Mouse (Mus musculus): ENCODE data around the gene 4930415O20Rik.
A peak's percentile ranks its signal among the peaks of the same experiment; 100 is the strongest.

The 4930415O20Rik gene

DNA sequence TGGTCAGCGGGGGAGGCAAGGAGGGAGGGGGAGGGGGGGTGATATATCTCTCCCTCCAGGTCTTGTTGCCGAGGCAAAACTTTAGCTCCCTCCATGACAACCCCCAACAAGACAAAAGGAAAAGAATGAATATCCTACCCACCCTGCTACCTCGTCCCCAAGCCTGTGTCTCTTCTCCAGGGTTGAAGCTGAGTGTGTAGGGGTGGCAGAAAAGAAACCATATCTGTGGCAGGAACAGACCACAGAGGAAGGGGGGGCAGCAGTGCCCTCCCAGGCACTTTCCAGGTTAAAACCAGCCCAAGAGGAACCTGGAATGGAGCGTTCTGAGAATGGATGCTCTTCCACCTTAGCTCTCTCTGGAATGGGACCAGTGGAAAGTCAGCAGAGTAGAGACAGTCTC lies 59.7 kb downstream of the 4930415O20Rik start, which contains the start of gene Cacnb3:
Gene Cacnb3 (plus strand): TSS at position 301 of the 400 bp plus-strand sequence.
- no peak for DNase-seq (ENCODE audit: low read depth, low spot score)

DNA sequence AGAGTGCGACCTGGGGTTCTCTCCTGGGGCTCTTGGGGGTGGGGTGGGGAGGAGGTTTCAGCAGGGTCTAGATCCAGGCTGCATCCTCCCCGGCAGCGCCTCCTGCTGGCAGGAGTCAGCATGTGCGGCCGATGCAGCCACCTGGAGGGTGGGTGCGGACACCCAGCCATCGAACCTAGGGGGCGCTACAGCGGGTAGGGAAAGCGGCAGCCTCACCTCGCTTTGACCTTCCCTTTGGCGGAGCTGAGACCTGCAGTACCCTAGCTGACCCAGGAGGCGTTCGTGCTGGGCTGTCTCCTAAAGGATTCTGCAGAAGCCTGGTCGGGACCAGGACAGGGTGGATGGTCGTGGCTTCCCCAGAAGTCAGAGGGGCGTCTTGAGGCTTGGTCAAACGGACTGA lies 60.7 kb downstream of the 4930415O20Rik start:
- peak; percentile 34 for DNase-seq (ENCODE audit: low read depth, low spot score)

DNA sequence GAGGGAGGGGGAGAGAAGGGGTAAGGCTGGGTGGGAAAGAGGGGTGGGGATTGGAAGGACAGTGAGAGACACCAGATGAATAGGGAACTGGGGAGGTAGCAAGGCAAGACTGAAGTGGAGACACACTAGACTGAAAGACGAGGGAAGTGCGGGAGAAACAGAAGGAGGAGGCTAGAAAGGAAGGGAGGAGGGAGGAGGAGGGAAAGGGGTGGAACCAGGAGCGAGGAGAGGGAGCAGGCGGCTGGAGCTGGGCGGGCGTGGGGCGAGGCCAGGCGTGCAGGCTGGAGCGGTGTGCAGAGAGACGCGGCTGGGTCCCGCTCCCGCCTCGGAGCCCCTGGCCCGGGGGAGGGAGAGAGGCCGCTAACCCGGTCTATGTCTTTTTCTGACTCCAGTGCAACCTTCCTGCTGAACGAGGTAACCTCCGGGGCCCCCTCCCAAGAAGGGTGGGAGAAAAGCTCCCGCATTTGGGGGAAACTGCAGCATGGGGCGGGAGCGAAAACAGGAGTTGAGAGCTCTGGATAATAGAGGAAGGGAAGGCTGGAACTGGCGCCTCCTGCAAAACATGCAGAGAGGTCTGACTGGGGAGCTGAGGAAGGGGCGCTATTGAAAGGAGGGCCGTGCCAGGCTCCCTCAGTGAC lies 61.4 kb downstream of the 4930415O20Rik start:
- DNase-seq (ENCODE audit: low read depth, low spot score), result no peak

DNA sequence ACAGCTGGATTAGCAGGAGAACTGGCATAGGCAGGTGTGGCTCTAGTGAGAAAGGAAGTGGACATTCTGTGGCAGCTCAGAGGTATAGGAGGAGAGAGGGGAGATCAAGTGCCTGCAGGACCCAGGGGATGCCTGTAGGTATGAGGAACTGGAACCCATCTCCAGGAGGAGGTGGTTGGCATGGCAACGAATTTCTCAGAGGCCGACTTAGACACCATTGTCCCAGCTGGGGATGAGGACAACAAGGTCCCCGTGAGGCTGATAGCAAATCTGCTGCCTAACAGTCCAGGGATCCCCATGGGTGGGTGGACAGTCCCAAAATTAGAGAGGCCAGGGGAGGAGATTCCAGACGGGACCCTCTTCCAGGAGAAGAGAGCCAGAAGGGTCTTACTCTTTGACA lies 62.1 kb downstream of the 4930415O20Rik start:
- no peak for DNase-seq (ENCODE audit: low read depth, low spot score)

DNA sequence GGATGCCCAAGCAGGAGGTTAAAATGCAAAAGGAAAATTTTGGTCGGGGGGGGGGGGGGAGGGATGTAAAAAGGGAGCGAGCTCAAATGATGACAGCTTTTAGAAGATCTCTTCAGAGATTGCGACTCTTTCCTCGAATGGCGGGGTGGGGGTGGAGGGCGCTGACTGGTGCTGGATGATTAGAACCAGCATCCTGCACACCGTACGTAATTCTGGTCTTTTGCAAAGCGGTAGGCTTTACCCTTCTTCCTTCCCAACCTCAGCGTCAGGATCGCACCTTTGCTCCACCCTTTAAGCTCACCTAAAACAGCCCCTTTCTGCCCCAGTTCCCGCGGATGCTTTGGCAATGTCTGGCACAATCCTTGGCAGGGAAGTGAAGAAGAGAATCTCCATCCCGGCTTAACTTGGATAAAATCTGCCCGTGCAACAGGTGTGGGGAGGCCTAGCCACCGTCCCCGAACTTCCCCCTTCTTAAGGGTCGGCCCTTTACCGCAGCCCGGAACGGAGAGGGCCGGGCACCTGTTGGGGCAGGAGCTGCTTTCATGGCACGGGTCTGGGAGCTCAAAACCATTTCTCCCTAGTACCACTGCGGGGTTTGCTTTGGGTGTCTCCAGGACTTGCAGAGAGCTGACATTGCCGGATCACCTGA lies 63.1 kb downstream of the 4930415O20Rik start:
- DNase-seq (ENCODE audit: low read depth, low spot score), result no peak

DNA sequence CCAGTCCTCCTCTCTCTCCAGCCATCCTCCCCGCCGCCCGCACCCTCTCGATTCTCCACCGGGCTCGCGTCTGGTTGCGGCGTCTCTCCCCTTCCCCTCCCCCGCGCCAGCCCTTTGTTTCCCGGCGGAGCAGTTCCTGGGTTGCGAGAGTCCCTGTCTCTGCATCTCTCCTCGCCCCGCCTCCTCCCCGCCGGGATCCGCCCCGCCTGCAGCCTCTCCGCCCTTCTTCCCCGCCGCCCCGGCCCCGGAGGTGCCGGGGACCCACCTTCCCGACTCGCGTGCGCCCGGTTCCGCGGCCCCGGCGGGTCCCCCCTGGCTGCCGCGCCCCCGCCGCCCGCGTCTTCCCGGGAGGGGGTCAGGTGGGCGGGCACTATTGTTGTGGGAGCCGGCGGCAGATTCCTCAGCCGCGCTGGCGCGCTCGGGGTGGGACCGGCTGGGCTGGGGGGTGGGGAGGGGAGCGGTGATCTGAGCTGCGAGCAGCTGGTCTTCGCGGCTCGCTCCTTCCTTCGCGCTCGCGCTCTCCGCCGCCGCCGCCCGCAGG lies 63.8 kb downstream of the 4930415O20Rik start:
- DNase-seq (ENCODE audit: low read depth, low spot score), result no peak

DNA sequence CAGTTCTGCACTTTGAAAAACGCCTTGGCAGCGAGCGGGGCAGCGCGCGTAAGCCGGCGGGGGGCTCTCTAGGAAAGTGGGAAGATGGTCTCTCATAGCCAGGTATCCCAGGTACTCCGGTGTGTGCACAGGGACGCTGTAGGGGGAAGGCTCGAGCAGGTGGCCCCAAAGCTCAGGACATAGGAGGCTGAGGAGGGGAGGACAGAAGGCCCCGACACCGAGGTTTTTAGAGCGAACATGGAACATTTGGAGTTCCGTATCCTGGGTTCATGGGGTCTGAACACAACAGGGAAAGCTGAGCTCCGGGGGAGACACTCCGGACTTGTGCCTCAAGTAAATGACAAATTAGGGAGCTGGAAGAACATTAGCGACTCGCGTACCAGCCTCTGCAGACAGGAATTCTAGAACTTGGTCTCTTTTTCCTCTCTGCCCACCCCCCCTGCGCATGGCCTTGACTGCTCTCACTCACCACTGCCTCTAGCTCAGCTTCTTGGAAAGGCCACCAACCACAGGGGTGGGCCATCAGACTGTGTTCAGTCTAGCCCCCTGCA lies 64.6 kb downstream of the 4930415O20Rik start:
- no peak for DNase-seq (ENCODE audit: low read depth, low spot score)

DNA sequence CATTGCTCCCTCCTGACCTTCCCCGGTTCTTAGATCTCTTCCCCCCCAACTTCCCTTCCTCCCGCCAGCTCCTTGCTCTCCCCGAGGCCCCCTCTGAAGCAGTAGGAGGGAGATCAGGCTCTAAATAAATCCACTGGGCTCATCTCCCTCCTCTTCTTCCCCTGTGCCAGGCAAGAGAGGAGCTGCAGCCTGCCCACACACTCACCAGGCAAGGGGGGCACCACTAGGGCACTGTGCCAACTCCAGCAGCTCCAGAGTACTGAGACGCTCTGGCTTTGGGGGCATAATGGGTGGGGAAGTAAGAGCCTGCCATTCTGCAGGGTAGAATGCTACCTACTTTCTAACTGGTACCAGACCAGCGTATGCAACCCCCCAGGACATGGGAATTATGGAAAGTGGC lies 65.7 kb downstream of the 4930415O20Rik start:
- no peak for DNase-seq (ENCODE audit: low read depth, low spot score)

DNA sequence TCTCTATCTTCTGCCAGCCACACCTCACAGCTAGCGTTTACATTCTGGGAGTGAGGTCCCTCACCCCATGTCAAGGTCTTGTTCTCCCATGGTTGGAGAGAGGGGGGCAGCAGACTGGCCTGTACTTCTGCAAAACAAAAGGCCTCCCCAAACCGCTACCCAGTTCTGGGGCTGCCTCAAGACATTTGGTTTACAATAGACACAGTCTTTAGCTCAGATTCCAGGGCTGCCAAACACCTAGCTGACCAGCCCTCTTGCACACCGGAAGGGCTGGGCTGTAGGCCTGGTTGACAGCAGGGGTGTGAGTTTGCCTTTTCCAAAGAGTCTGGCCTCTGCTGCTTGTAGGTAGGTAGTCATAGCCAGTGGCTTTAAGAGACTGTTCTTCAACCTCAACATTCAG lies 66.4 kb downstream of the 4930415O20Rik start:
- DNase-seq (ENCODE audit: low read depth, low spot score), result no peak
